Mouse (Mus musculus) bone marrow, adult 2 months (tissue): ENCODE results near the gene Fer1l4. TPM values are rescaled to one million over a fixed set of nuclear protein-coding genes. Genes with fewer than 3 reads are reported as not detected.

Source experiments
- H3K27ac ChIP-seq: fragments of 200-500 bp; 2 replicates; pipeline ENCODE4 v1.5.1; 2012; ENCODE audit warnings: low read depth, mild to moderate bottlenecking, control low read depth, inconsistent platforms, low read length; ENCODE audit not compliant: control insufficient read depth, poor library complexity, insufficient read depth
- H3K4me1 ChIP-seq: fragments of 200-500 bp; 2 replicates; pipeline ENCODE4 v1.6.1; 2011; ENCODE audit warnings: low read length; ENCODE audit not compliant: control insufficient read depth, insufficient read depth
- H3K4me3 ChIP-seq: fragments of 200-500 bp; replicated peaks from 2 replicates; pipeline ENCODE3; 2011; ENCODE audit warnings: mild to moderate bottlenecking, low read depth, low read length, control low read depth; ENCODE audit not compliant: control insufficient read depth
- CTCF ChIP-seq: fragments of 200-500 bp; IDR thresholded peaks from 2 replicates; pipeline ENCODE4 v1.5.1; 2011; ENCODE audit warnings: low read length, control low read depth; ENCODE audit not compliant: control insufficient read depth, insufficient read depth
- POLR2A ChIP-seq: fragments of 200-500 bp; IDR thresholded peaks from 2 replicates; pipeline ENCODE4 v1.6.1; 2011; ENCODE audit warnings: low read depth, mild to moderate bottlenecking, control low read depth, low read length, borderline replicate concordance; ENCODE audit not compliant: control insufficient read depth
- WGBS: fragments of 180-500 bp; shearing (Covaris S2); methylation state at CpG from one replicate; pipeline ENCODE4 v1.1.7; 2018; 5-methylcytosine and 5-hydroxymethylcytosine counted together
- polyA plus RNA-seq: library from polyadenylated mRNA; stranded (reverse); fragments of >200 nt; gene quantifications from 2 replicates; pipeline ENCODE4 v1.2.4, GENCODE M21; 2011; ENCODE audit warnings: low replicate concordance; ENCODE audit not compliant: missing spikeins, insufficient read depth, insufficient read length

The Fer1l4 gene
- polyA plus RNA-seq = not detected in 2 replicates

DNA sequence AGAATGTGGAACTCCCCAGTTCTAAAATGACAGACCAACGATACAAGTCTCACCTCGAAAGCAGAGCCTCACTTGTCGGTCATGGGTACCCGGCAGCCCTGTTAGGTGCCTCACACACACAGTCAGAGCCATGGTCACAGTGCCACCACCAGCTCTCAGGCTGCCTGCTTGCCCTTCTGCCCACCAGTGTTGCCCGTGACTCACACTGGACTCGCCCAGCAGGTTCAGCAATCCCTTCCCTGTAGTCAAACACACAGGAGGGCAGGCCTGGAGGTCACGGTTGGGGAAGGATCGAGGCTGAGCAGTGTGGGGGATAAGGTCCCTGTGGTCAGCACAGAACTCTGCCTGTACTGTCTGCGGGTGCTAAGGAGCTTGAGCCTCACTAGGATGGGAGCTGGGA is at the start of gene Fer1l4:
Fer1l4 (minus strand) TSS at position 132 of the 400 bp plus-strand sequence.
- no peak within 1 kb of the TSS for H3K27ac ChIP-seq
- no peaks in the 10 kb centered on the region for H3K4me1 ChIP-seq
- H3K4me3 ChIP-seq = no peak within 1 kb of the TSS
- TF ChIP-seq CTCF = no peak
- no peak for TF ChIP-seq POLR2A
- 79% methylated on average over 9 of the region's 9 CpGs for WGBS

DNA sequence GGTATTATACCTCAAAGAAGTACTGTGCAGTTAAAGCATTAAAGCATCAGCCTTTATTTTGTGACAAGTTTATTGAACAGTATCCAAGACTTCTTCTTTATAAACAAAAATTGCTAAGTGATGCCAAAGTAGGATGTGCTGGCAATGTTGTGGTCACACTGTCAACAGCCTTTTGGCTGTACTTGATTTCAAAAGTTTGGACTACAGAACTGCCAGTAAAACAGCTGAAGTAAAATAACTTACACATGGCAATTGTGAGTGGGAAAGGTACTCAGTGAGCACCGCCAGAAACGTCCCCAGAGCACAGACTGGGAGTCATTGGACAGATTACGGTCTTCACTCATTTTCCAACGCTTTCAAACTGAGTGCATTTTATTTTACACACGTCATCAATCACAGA is 39.2 kb upstream of the Fer1l4 start:
- 73% methylated on average over 5 of the region's 5 CpGs for WGBS
- H3K4me3 ChIP-seq = no peak overlapping the region
- H3K27ac ChIP-seq = no peak overlapping the region
- no peak for TF ChIP-seq POLR2A
- TF ChIP-seq CTCF = no peak
- H3K4me1 ChIP-seq = peaks cover 2% of the 10 kb centered on the region; the same call in 1 of the 2 replicates

DNA sequence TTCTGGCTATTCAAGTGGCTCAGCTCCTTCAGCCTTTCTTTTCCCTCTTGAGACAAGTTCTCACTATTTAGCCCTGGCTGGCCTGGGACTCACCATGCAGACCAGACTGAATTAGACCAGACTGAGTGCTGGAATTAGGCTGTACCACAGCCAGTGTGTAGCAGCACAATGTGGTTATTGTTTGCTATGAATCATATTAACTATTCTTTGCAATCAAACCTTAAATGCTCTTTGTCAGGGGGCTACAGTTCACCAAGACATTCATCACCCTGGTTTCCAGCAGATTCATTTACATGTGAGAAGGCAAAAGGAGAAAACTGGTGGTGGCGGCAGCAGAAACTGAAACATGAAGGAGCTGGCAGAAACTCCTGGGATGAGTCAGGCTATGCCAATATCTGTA is 37.1 kb upstream of the Fer1l4 start:
- Histone ChIP-seq H3K4me3 (no peak overlapping the region), H3K4me1 (peaks cover 2% of the 10 kb centered on the region; the same call in 1 of the 2 replicates), H3K27ac (no peak overlapping the region)
- no peak for TF ChIP-seq CTCF
- no peak for TF ChIP-seq POLR2A
- WGBS = 94% methylated on average over 1 of the region's 1 CpGs

DNA sequence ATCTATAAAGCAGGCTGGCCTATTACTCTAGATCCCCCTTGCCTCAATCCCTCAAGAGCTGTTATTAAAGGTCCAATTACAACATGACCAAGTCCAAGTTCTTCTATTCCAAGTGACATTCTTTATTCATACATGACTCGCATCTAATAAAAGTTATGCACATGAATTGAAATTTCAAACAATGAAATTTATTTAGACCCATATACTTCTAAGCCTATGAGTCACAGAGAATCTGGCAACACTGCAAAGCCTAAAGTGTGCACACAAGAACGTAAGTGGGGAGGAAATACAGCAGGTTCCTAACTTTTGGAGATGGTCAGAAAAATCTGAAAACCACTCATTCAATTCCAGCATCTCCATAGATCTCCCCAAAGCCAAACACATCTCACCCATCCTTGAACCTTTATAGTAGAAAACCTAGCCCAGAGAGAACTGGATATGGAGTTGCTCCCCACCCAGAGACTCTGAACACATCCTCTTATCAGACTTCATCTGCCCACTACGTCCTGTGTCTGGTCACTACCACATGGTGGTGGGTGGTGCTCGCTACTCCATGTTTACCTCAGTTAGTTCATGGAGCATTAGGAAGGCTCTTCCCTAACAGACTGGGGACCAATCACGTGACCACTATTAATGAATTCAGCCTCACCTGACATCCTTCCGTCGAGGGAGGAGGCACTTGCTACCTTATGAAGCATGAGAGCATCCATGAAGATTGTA is 34.8 kb upstream of the Fer1l4 start:
- no peak overlapping the region for H3K27ac ChIP-seq
- no peak overlapping the region for H3K4me3 ChIP-seq
- H3K4me1 ChIP-seq = peaks cover 2% of the 10 kb centered on the region; the same call in 1 of the 2 replicates
- TF ChIP-seq POLR2A (no peak), CTCF (no peak)
- 70% methylated on average over 7 of the region's 7 CpGs for WGBS

DNA sequence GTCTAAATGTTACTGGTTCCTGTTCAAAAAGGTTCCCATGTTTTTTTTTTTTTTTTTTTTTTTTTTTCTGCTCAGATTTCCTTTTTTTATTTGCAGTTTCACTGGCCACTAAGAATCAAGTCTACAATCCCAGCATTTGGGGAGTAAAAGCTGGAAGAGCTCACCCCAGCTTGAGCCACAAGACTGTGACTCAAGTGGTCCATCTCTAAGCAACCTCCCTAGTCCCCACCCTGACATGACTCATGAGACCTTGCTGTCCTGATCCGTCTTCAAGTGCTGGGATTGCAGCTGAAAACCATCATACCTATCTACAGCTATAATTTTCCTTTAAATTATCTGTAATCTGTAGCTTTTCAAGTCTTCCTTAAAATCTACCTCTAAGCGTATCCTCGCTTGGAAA is 31.8 kb upstream of the Fer1l4 start:
- H3K27ac ChIP-seq = no peak overlapping the region
- 84% methylated on average over 3 of the region's 3 CpGs for WGBS
- H3K4me1 ChIP-seq = peaks cover 2% of the 10 kb centered on the region; the same call in 1 of the 2 replicates
- no peak overlapping the region for H3K4me3 ChIP-seq
- TF ChIP-seq POLR2A (no peak), CTCF (no peak)

DNA sequence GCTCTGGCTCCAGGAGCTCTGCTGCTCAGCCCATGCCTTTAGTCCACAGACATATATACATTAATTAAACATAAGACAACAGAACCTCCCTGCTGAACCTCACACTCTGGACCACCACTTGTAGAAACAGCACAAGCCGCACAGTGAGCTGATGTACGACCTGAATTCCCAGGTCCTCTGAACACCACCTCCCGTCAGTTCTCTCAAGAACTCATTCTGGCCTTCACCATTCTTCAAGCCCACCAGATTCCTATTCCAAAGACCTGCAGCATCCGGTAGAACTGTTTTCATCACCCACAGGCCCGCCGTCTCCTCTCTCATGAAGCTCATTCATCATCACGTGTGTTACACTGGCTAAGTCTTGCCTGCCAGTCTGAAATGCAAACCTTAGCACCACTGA is 27.6 kb upstream of the Fer1l4 start:
- no peak for TF ChIP-seq CTCF
- H3K27ac ChIP-seq = no peak overlapping the region
- H3K4me3 ChIP-seq = no peak overlapping the region
- WGBS = 98% methylated on average over 7 of the region's 7 CpGs
- H3K4me1 ChIP-seq = no peaks in the 10 kb centered on the region

DNA sequence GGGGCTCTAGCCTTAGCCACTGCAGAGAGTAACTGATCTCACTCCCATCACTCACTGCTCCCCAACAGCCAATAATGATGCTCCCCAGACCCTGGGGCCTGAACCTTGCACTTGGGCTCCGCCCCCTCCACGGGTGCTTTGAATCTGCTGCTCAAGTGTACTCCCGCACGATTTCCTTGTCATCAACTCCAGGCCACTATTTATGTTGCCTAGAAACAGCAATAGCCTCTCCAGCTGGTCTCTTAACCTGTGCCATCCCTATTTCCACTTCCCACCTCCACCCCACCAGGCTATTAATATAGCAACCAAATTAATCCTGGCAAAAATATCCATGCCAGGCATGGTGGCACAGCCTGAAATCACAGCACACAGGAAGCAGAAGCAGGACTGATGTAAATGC is 26.9 kb upstream of the Fer1l4 start:
- 64% methylated on average over 4 of the region's 4 CpGs for WGBS
- TF ChIP-seq CTCF (no peak), POLR2A (no peak)
- Histone ChIP-seq H3K4me3 (no peak overlapping the region), H3K27ac (no peak overlapping the region), H3K4me1 (no peaks in the 10 kb centered on the region)

DNA sequence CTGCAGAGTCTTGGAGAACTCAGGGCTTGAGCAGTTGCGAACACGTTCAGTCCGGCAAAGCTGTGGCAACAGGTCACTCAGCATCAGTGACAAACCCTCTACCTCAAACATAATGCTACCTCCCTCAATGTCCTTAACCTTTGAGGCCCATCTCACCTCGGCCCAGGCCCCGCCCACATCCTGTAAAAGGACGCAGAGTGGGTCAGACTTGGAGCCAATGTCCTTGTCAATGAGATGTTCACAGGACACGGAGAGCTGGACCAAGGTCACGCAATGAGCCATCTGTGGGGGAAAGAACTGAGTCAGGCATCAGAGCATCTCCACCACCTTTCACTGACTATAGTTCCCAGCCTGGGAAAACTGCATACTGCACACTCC is 26.4 kb upstream of the Fer1l4 start:
- TF ChIP-seq POLR2A = no peak
- TF ChIP-seq CTCF = no peak

DNA sequence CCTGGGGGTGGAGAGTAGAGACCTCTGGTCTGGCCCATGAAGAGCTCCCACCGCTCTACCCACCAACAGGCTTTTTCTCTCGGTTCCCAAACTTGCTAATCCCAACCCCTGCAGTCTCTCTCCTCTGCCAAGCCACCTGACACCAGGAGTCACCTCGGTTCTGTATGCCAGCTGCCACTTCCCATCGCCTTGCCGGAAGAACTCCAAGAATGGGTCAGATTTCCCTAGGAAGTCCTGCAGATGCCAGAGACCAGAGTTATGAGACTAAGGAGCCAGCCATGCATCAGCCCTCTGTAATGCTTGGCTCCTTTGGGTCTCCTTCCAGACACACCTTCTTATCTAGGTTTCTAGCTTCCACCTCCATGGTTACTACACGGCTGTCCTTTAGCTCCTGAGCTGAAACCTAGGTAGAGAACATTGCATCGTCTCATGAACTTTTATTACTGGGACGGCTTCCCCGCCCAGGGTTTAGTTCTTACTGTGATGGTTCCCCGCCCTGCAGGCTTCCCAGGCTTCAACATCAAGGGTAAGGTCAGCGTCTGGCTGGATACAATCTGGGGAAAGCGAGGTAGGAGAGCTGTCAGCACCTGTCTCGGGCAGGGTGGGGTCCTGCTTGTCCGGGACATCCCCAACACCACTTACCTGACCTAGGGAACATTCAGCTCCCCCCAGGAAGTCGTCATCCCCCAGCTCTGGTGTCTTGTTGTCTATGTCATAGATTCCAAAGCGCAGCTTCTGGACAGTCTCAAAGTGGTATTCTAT is 25.9 kb upstream of the Fer1l4 start:
- WGBS = 91% methylated on average over 16 of the region's 16 CpGs
- H3K4me1 ChIP-seq = no peaks in the 10 kb centered on the region
- H3K4me3 ChIP-seq = no peak overlapping the region
- TF ChIP-seq CTCF (no peak), POLR2A (no peak)
- H3K27ac ChIP-seq = no peak overlapping the region

More for the DNA sequence above, 26.4 kb upstream of the Fer1l4 start:
- Histone ChIP-seq H3K27ac (no peak overlapping the region), H3K4me1 (no peaks in the 10 kb centered on the region), H3K4me3 (no peak overlapping the region)
- WGBS = 85% methylated on average over 8 of the region's 8 CpGs
